In genomic region chr2:12389028-12389427, GRCm38 (mm10) we compare ENCODE assay signal across 8 mouse cellular contexts. TPM values are rescaled to one million over a fixed set of nuclear protein-coding genes. Genes with fewer than 3 reads are reported as not detected.
DNase-seq lines count a peak whose midpoint lies in the region; ATAC-seq and TF ChIP-seq lines count a peak whose summit lies in the region.

No protein-coding gene starts in this region.

- H3K36me3 ChIP-seq in CH12.LX (replicated peaks in 1 of 2; ENCODE audit: control insufficient read depth in 1 of 2, insufficient read depth in 1 of 2, low read length in 1 of 2) = peaks cover 13 to 52% of the 10 kb centered on the region in 2 experiments
- no peaks in the 10 kb centered on the region for H3K36me3 ChIP-seq in heart, embryonic 11.5 days (ENCODE audit: control insufficient read depth, insufficient read depth, low read length)
- H3K36me3 ChIP-seq in midbrain, embryonic 12.5 days = peaks cover 13% of the 10 kb centered on the region; the same call in 1 of the 2 replicates

- H3K27ac ChIP-seq in CH12.LX (ENCODE audit: insufficient read depth, low read depth) = no peak overlapping the region
- no peak overlapping the region for H3K27ac ChIP-seq in heart, embryonic 11.5 days (ENCODE audit: low read depth, low read length)
- H3K27ac ChIP-seq in layer of hippocampus, adult 2 months = 0 out of 2 replicates have a peak overlapping the region, but pooled peaks have one; percentile 21
- H3K27ac ChIP-seq in midbrain, embryonic 12.5 days (replicated peaks) = no peak overlapping the region

- intact Hi-C loops in heart, postnatal 25 days (cut with DNase I) = loop anchor here (1.0 to 5.0 kb wide), 4 partner anchors 87 to 387 kb away; partner anchors contain the start of gene Itga8
- intact Hi-C loops in gastrocnemius, postnatal 14 days (cut with DNase I; ENCODE audit: low total_unique reads) = loop anchor here (10.0 kb wide), 1 partner anchor 84 kb away; the partner anchor contains the start of gene Itga8

- peak; percentile 81 for TF ChIP-seq RAD21 in CH12.LX (IDR thresholded peaks at IDR 0.05; ENCODE audit: low read depth, low read length)

- peak; percentile 68 for DNase-seq in heart, adult 8-10 months (ENCODE audit: low spot score)
- DNase-seq in heart, postnatal 25 days (ENCODE audit: low spot score) = no peak
- DNase-seq in CH12.LX (ENCODE audit: extremely low read depth) = peak; percentile 58
- DNase-seq in brain, embryonic 18.5 days (ENCODE audit: low read depth, low spot score) = peak; percentile 28
- peak; percentile 68 to 84 for DNase-seq in layer of hippocampus, adult 2 months (ENCODE audit: low spot score in 2 of 2)
- no peak for DNase-seq in gastrocnemius, postnatal 14 days

- no peaks in the 10 kb centered on the region for H3K27me3 ChIP-seq in CH12.LX (replicated peaks)
- no peaks in the 10 kb centered on the region for H3K27me3 ChIP-seq in heart, embryonic 11.5 days (ENCODE audit: control insufficient read depth, insufficient read depth, low read length)
- no peaks in the 10 kb centered on the region for H3K27me3 ChIP-seq in midbrain, embryonic 12.5 days

- H3K79me2 ChIP-seq in CH12.LX (replicated peaks; ENCODE audit: control insufficient read depth, extremely low read depth, insufficient read depth, poor library complexity, severe bottlenecking) = no peaks in the 10 kb centered on the region

- 42% methylated on average over 1 of the region's 1 CpGs for WGBS in heart, embryonic 11.5 days (ENCODE audit: insufficient replicate concordance)
- WGBS in midbrain, embryonic 12.5 days = 69% methylated on average over 1 of the region's 1 CpGs

- TF ChIP-seq CTCF in CH12.LX (conservative IDR thresholded peaks at IDR 0.05 in 1 of 2, IDR thresholded peaks at IDR 0.05 in 1 of 2; ENCODE audit: low read depth in 2 of 2, low read length in 2 of 2) = peak; percentile 46 to 79; a peak in 3 of 4 replicates
- TF ChIP-seq CTCF in layer of hippocampus, adult 2 months (conservative IDR thresholded peaks at IDR 0.05) = peak; percentile 92

- 0 out of 4 replicates have a peak, but pooled peaks cover 0 to 3% of the 10 kb centered on the region in 2 experiments for H3K4me1 ChIP-seq in CH12.LX (ENCODE audit: control insufficient read depth in 1 of 2, insufficient read depth in 2 of 2)
- H3K4me1 ChIP-seq in heart, embryonic 11.5 days (ENCODE audit: control insufficient read depth, insufficient read depth, low read length) = no peaks in the 10 kb centered on the region
- no peaks in the 10 kb centered on the region for H3K4me1 ChIP-seq in midbrain, embryonic 12.5 days

- no peak for TF ChIP-seq POLR2A in CH12.LX (IDR thresholded peaks at IDR 0.05; ENCODE audit: low read depth, low read length)

- TF ChIP-seq EP300 in CH12.LX (IDR thresholded peaks at IDR 0.05; ENCODE audit: low read length) = no peak

- dilution Hi-C loops in CH12.LX (cut with MboI; ENCODE audit: extremely low pct_ligation_motif_present, extremely low pct_unique_long_range_greater_than_20kb, low sequenced_read_pairs) = no loop called here

- no peak overlapping the region for H3K9ac ChIP-seq in CH12.LX (ENCODE audit: insufficient read depth, low read depth)
- no peak overlapping the region for H3K9ac ChIP-seq in heart, embryonic 11.5 days (ENCODE audit: low read depth, low read length)
- H3K9ac ChIP-seq in midbrain, embryonic 12.5 days (replicated peaks) = no peak overlapping the region

- no peaks in the 10 kb centered on the region for H3K9me3 ChIP-seq in CH12.LX (replicated peaks; ENCODE audit: low read length)
- H3K9me3 ChIP-seq in heart, embryonic 11.5 days (replicated peaks; ENCODE audit: control insufficient read depth, low read length) = no peaks in the 10 kb centered on the region
- no peaks in the 10 kb centered on the region for H3K9me3 ChIP-seq in midbrain, embryonic 12.5 days

- no peak overlapping the region for H3K4me3 ChIP-seq in CH12.LX (replicated peaks in 1 of 3; ENCODE audit: low read depth in 2 of 3, low read length in 2 of 3, poor library complexity in 1 of 3)
- H3K4me3 ChIP-seq in heart, embryonic 11.5 days (ENCODE audit: low read depth, low read length) = no peak overlapping the region
- H3K4me3 ChIP-seq in layer of hippocampus, adult 2 months = no peak overlapping the region
- H3K4me3 ChIP-seq in midbrain, embryonic 12.5 days = no peak overlapping the region

- in situ Hi-C loops in CH12.LX (cut with MboI; ENCODE audit: low pct_ligation_motif_present, low pct_unique_long_range_greater_than_20kb, low sequenced_read_pairs) = no loop called here

- no peak overlapping the region for H3K4me2 ChIP-seq in CH12.LX (ENCODE audit: insufficient read depth, low read depth, poor library complexity, severe bottlenecking)
- H3K4me2 ChIP-seq in heart, embryonic 11.5 days = no peak overlapping the region
- no peak overlapping the region for H3K4me2 ChIP-seq in midbrain, embryonic 12.5 days (replicated peaks)

- ATAC-seq in heart, embryonic 11.5 days (replicated peaks; ENCODE audit: insufficient number of reproducible peaks, low FRiP score, low TSS enrichment) = peak; percentile 52; the same call in 1 of the 2 replicates
- ATAC-seq in midbrain, embryonic 12.5 days (ENCODE audit: low FRiP score, low read depth) = peak; percentile 56; the same call in 1 of the 2 replicates

TF ChIP-seq in CH12.LX, 34 proteins besides CTCF, POLR2A, EP300 and RAD21:
- TF ChIP-seq TBP (conservative IDR thresholded peaks at IDR 0.05; ENCODE audit: low read depth, low read length) = no peak
- no peak for TF ChIP-seq E2F4 (IDR thresholded peaks at IDR 0.05; ENCODE audit: insufficient replicate concordance, low read depth, low read length)
- peak; percentile 65 for TF ChIP-seq SMC3 (IDR thresholded peaks at IDR 0.05; ENCODE audit: low read depth, low read length)
- 0 out of 2 replicates have a peak, but pooled peaks have one; percentile 16 for TF ChIP-seq MYC (IDR thresholded peaks at IDR 0.05; ENCODE audit: low read depth, low read length)

RNA-seq across cellular contexts. Expression of gene Mindy3, which starts 30.2 kb away (rescaled TPM):
- total RNA-seq in heart, adult 8-10 months (2022) = 10 to 100 TPM; 13.0 to 18.8 (median 14.6) TPM
- 10 to 100 TPM; 19.0 to 19.1 TPM for total RNA-seq in heart, postnatal 25 days (2021)
- total RNA-seq in CH12.LX (2012; rRNA removed) = 20.6 and 20.7 TPM in 2 replicates
- 33.8 and 38.2 TPM in 2 replicates for total RNA-seq in CH12.LX (2014; rRNA removed)
- polyA plus RNA-seq in CH12.LX (2012; ENCODE audit: insufficient read length, low read depth) = 32.5 and 43.7 TPM in 2 replicates
- 28.8 and 29.3 TPM in 2 replicates for polyA plus RNA-seq in heart, embryonic 11.5 days (2014; fragmentation: Nextera tagmentation; extraction: Ambion mirVana)
- total RNA-seq in layer of hippocampus, adult 2 months (2021) = 100 to 1,000 TPM in 1 of 2 experiments, 10 to 100 TPM in 1; 98.4 to 111 TPM
- polyA plus RNA-seq in midbrain, embryonic 12.5 days (2016; fragmentation: Nextera tagmentation; extraction: Ambion mirVana) = 37.7 and 41.2 TPM in 2 replicates
- 10 to 100 TPM; 11.9 to 12.1 TPM for total RNA-seq in gastrocnemius, postnatal 14 days (2021)

Comparison
In these comparisons a context has a peak if more than half of its experiments do, and no peak if none do; other contexts are left out.
1. DNase-seq: peak in heart, adult 8-10 months (single experiment), CH12.LX (single experiment), brain, embryonic 18.5 days (single experiment) and layer of hippocampus, adult 2 months (2 of 2); none in heart, postnatal 25 days (single experiment) and gastrocnemius, postnatal 14 days (single experiment).